Mouse (Mus musculus) left cerebral cortex, postnatal 10 days (tissue): Measurements from ENCODE around the gene Gm21852. TPM values are rescaled to one million over a fixed set of nuclear protein-coding genes. Genes with fewer than 3 reads are reported as not detected.
"Not testable (repeated sequence)": the region's sequence is repeated elsewhere in the genome, so short reads cannot be mapped to it uniquely, and the experiment has no call there.

Experiments
- DNase-seq, 2 experiments: peaks; one replicate each; pipeline ENCODE4 v3.0.0; 2021 to 2022; ENCODE audit warnings: low spot score in 2 of 2, mixed read lengths in 1 of 2; ENCODE audit errors: extremely low spot score in 1 of 2
- intact Hi-C: fragments of 180-260 bp; cut with DNase I; formaldehyde crosslinking; loops from one replicate; pipeline ENCODE4 v1.15.1; 2025
- microRNA-seq: library from miRNA; unstranded; fragments of <30 nt; microRNA quantifications from one replicate; pipeline ENCODE4 v1.2.0, GENCODE M21; 2022
- total RNA-seq, 2 experiments: library from RNA; stranded (reverse); gene quantifications; 2 replicates each; pipeline ENCODE4 v1.2.3; 2021

Gm21852 gene
- total RNA-seq = not detected

GRCm38 (mm10) chrY:40651896-40652295 is at the start of gene Gm21852:
Gene Gm21852, minus strand, starts transcription at chrY:40651996.
- intact Hi-C loops, DNase-seq: not testable (repeated sequence)

Small RNA genes within 50 kb of the gene (microRNA-seq; reads per million reads assigned to microRNA genes)
- gene Gm27466 = not detected
- gene Gm28018 = not detected

Other genes with a start within 250 kb of the Gm21852 start
- not detected for gene Gm21797, start 123.8 kb upstream of the Gm21852 start, total RNA-seq
- not detected for gene Gm20795, start 152.9 kb upstream of the Gm21852 start, total RNA-seq